Mouse (Mus musculus): Measurements from ENCODE around the gene Npcd.

DNA sequence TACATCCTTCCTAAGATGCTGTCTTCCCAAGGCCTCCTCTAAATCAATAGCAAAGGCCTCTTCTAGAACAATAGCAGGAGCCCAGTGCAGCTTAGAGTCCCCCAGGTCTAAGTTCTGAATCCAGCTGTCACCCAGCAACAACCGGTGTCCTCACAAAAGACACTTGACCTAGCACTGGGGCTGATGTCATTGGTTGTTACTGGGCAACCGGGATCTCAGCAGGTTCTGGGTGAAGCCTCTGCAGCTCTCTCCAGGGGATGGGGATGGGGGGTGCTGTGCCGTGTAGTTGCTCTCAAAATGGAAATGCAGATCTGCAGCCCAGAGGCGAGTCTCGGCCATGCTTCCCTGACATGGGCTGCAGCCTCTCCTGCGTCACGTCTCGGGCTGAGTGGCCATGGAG, 46.2 kb downstream of the Npcd start:
- TF ChIP-seq CTCF (IDR thresholded peaks at IDR 0.05; ENCODE audit: extremely low read depth, insufficient read depth, low read length) (no peak), POLR2A (IDR thresholded peaks at IDR 0.05; ENCODE audit: extremely low read depth, insufficient read depth, low read length) (no peak)

Measured in cortical plate, adult 2 months (tissue).